Mouse (Mus musculus): Measurements from ENCODE around the gene Creb5. TPM values are rescaled to one million over a fixed set of nuclear protein-coding genes. Genes with fewer than 3 reads are reported as not detected.

The Creb5 gene
- polyA plus RNA-seq, 1 experiment from 2014 or later = 8.9 TPM

DNA sequence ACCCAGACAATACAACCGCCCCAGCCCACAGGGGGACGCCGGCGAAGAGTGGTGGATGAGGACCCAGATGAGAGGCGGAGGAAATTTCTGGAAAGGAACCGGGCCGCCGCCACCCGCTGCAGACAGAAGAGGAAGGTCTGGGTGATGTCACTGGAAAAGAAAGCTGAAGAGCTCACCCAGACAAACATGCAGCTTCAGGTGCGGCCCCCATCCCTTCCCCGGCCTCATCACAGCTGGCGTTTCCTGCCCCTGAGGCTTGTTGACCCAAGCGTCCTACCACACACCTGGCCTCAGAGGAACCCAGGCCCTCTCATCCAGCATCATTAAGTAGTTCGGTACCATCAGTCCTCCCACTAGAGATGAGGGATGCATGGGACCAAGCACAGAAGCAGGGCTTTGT is 398.3 kb downstream of the Creb5 start:
- WGBS (ENCODE audit: missing documents) = 94% methylated on average over 14 of the region's 14 CpGs
- no peak overlapping the region for H3K4me3 ChIP-seq (ENCODE audit: inconsistent target)
- H3K79me2 ChIP-seq (ENCODE audit: inconsistent target) = no peaks in the 10 kb centered on the region
- H3K27ac ChIP-seq = no peak overlapping the region
- peaks cover 70% of the 10 kb centered on the region for H3K36me3 ChIP-seq (ENCODE audit: inconsistent target)

GRCm38 (mm10) chr6:53688762-53689477 is 401.9 kb downstream of the Creb5 start:
- no peak overlapping the region for H3K27ac ChIP-seq
- H3K4me3 ChIP-seq (ENCODE audit: inconsistent target) = no peak overlapping the region
- H3K36me3 ChIP-seq (ENCODE audit: inconsistent target) = peaks cover 78% of the 10 kb centered on the region
- no peaks in the 10 kb centered on the region for H3K79me2 ChIP-seq (ENCODE audit: inconsistent target)
- WGBS (ENCODE audit: missing documents) = 93% methylated on average over 7 of the region's 7 CpGs

GRCm38 (mm10) chr6:53691006-53691405 is 403.9 kb downstream of the Creb5 start:
- no peak overlapping the region for H3K4me3 ChIP-seq (ENCODE audit: inconsistent target)
- H3K79me2 ChIP-seq (ENCODE audit: inconsistent target) = no peaks in the 10 kb centered on the region
- no peak overlapping the region for H3K27ac ChIP-seq
- H3K36me3 ChIP-seq (ENCODE audit: inconsistent target) = peaks cover 73% of the 10 kb centered on the region
- 100% methylated on average over 1 of the region's 1 CpGs for WGBS (ENCODE audit: missing documents)

GRCm38 (mm10) chr6:53695216-53695615 is 408.1 kb downstream of the Creb5 start:
- Histone ChIP-seq H3K4me3 (ENCODE audit: inconsistent target) (no peak overlapping the region), H3K36me3 (ENCODE audit: inconsistent target) (peaks cover 52% of the 10 kb centered on the region), H3K79me2 (ENCODE audit: inconsistent target) (no peaks in the 10 kb centered on the region), H3K27ac (no peak overlapping the region)
- 97% methylated on average over 9 of the region's 9 CpGs for WGBS (ENCODE audit: missing documents)

DNA sequence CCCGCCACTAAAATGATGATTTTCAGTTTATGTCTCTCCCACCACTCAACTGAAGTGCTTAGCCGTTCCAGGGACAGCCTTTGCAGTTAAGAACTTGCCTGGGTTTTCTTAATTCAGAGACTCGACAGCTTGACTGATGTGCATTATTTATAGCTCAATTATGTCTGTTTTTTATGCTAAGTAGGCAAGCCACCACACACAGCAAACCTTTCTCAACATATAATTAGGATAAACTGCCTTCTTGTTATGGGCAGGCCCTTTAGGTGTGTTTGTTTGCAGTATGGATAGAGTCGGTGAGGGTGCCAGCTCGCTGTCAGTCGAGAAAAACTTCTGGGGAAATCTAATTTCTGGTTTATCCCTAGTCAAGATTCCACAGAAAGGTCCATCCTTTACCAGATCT is 409.4 kb downstream of the Creb5 start:
- Histone ChIP-seq H3K4me3 (ENCODE audit: inconsistent target) (no peak overlapping the region), H3K36me3 (ENCODE audit: inconsistent target) (peaks cover 47% of the 10 kb centered on the region), H3K79me2 (ENCODE audit: inconsistent target) (no peaks in the 10 kb centered on the region), H3K27ac (no peak overlapping the region)
- WGBS (ENCODE audit: missing documents) = 97% methylated on average over 6 of the region's 6 CpGs

- no peaks in the 10 kb centered on the region for H3K79me2 ChIP-seq (ENCODE audit: inconsistent target)
- no peak overlapping the region for H3K4me3 ChIP-seq (ENCODE audit: inconsistent target)
- 97% methylated on average over 6 of the region's 6 CpGs for whole genome bisulfite sequencing (ENCODE audit: missing documents)
- no peak overlapping the region for H3K27ac ChIP-seq
- peaks cover 43% of the 10 kb centered on the region for H3K36me3 ChIP-seq (ENCODE audit: inconsistent target)
Observed at GRCm38 (mm10) chr6:53696921-53697320, 409.9 kb downstream of the Creb5 start.

DNA sequence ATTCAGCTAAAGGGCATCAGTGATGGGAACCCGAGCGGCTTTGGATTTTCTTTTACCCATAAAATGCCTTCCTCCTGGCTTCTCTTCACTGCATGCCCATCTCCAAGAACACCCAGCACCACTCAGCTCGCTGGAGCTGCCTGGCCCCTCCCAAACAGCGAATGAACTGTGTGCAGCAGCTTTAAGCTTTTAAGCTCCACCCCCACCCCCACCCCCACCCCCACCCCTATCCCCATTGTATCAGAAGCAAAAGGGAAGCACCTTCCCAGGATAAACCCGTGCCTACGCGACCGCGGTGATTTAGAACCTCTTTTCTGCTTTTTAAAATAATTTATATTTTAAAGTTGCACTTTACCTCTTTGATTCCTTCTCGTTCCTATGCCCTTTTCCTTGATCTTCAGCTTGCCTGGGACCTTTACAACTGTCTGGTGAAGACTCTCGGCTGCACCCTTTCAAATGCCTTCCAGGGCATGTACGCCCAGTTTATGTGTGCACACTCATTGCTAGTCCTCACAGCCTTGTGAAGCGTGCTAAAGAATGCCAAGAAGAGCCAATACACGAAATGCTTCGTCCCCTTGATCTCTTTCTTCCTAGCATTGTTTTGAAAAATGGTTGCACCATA is 411.2 kb downstream of the Creb5 start:
- H3K79me2 ChIP-seq (ENCODE audit: inconsistent target) = no peaks in the 10 kb centered on the region

GRCm38 (mm10) chr6:53704440-53704839 is 417.4 kb downstream of the Creb5 start:
- WGBS (ENCODE audit: missing documents) = 7% methylated on average over 2 of the region's 2 CpGs
- H3K27ac ChIP-seq = peak overlapping the region; percentile 96
- H3K36me3 ChIP-seq (ENCODE audit: inconsistent target) = no peaks in the 10 kb centered on the region
- H3K79me2 ChIP-seq (ENCODE audit: inconsistent target) = no peaks in the 10 kb centered on the region
- H3K4me3 ChIP-seq (ENCODE audit: inconsistent target) = no peak overlapping the region

More for the DNA sequence above, 411.2 kb downstream of the Creb5 start:
- 60% methylated on average over 10 of the region's 15 CpGs for WGBS (ENCODE audit: missing documents)
- Histone ChIP-seq H3K36me3 (ENCODE audit: inconsistent target) (peaks cover 30% of the 10 kb centered on the region), H3K27ac (no peak overlapping the region), H3K4me3 (ENCODE audit: inconsistent target) (no peak overlapping the region)

GRCm38 (mm10) chr6:53706604-53707330 is 419.7 kb downstream of the Creb5 start:
- H3K36me3 ChIP-seq (ENCODE audit: inconsistent target) = no peaks in the 10 kb centered on the region
- H3K27ac ChIP-seq = peak overlapping the region; percentile 96
- WGBS (ENCODE audit: missing documents) = 53% methylated on average over 8 of the region's 10 CpGs
- H3K4me3 ChIP-seq (ENCODE audit: inconsistent target) = no peak overlapping the region
- no peaks in the 10 kb centered on the region for H3K79me2 ChIP-seq (ENCODE audit: inconsistent target)

DNA sequence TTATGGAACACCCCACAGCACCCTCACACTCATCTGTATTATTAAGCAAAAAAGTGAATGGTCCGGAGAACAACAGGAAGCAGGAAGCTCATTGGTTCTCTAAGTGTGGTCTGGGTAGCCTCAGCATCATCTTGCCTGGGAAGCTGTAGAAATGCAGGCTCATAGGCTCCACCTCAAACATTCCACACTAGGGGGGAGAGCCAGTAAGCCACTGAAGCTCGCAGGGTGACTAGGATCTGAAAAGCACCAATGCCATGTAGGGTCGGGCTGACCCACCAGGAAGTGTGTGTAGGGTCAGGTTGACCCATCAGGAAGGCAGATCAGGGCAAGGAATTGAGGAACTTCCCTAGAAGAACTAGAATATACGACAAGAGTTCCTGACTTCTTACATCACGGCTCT is 420.7 kb downstream of the Creb5 start:
- Histone ChIP-seq H3K79me2 (ENCODE audit: inconsistent target) (no peaks in the 10 kb centered on the region), H3K36me3 (ENCODE audit: inconsistent target) (no peaks in the 10 kb centered on the region), H3K27ac (peak overlapping the region; percentile 96), H3K4me3 (ENCODE audit: inconsistent target) (no peak overlapping the region)
- WGBS (ENCODE audit: missing documents) = 0% methylated on average over 5 of the region's 5 CpGs

DNA sequence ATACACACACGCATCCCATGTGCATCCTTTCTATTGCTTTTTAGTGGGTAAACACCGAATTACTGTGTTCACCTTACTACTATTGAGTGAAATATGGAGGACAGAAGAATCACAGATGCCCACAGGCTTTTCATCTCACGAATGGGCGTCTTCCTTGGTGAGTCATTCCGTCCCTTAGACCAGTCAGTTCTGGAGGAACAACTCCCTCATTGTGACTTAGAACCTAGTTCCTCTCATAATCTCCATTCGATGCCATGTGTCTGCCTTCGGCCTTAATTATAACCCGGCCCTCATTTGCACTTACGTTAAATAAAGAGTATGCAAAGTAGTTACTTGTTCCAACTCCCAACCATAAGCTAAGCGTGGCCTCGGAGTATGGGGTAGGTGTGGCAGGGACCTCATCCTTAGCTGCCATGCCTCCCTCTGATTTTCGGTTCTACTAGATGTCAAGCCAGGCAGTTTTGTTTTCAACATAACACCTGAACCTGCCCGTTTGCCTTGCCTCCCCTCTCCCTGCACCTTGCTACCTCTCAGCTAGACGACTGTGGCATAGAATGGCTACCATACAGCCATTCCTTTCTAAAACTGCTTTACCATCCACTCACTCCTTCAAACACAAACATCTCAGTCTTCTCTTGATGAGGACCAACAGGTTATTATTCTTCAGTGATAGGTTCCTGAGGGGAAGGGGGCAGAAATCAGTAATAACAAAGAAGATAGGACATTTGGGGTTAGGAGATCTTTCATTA is 422.8 kb downstream of the Creb5 start:
- no peaks in the 10 kb centered on the region for H3K79me2 ChIP-seq (ENCODE audit: inconsistent target)
- WGBS (ENCODE audit: missing documents) = 88% methylated on average over 14 of the region's 14 CpGs
- H3K4me3 ChIP-seq (ENCODE audit: inconsistent target) = no peak overlapping the region
- peak overlapping the region; percentile 96 for H3K27ac ChIP-seq
- H3K36me3 ChIP-seq (ENCODE audit: inconsistent target) = no peaks in the 10 kb centered on the region

- H3K27ac ChIP-seq = peak overlapping the region; percentile 96
- H3K4me3 ChIP-seq (ENCODE audit: inconsistent target) = no peak overlapping the region
- H3K79me2 ChIP-seq (ENCODE audit: inconsistent target) = no peaks in the 10 kb centered on the region
- no peaks in the 10 kb centered on the region for H3K36me3 ChIP-seq (ENCODE audit: inconsistent target)
- 41% methylated on average over 5 of the region's 5 CpGs for WGBS (ENCODE audit: missing documents)
Observed at GRCm38 (mm10) chr6:53710560-53710959, 423.5 kb downstream of the Creb5 start.

DNA sequence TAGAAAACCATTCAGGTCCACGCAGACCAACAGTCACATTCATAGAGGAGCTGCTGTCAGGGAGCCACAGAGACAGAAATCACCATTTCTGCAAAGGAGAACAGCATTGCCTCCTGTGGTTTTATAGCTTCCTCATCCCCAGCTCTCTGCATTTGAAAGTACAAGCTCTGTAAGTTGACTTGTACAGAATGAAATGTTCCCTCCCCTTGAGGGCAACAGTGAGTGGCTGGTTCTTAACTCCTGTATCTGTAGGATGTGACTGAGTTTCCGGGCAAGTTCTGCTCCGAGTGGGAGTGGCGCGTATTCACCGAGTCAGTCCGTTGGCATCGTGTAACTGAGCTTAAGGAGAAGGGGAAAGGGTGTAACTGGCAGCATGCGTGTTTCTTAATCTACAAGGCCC is 426.1 kb downstream of the Creb5 start:
- Histone ChIP-seq H3K79me2 (ENCODE audit: inconsistent target) (no peaks in the 10 kb centered on the region), H3K27ac (peak overlapping the region; percentile 89), H3K36me3 (ENCODE audit: inconsistent target) (no peaks in the 10 kb centered on the region), H3K4me3 (ENCODE audit: inconsistent target) (no peak overlapping the region)
- 12% methylated on average over 9 of the region's 9 CpGs for WGBS (ENCODE audit: missing documents)

- Histone ChIP-seq H3K36me3 (ENCODE audit: inconsistent target) (no peaks in the 10 kb centered on the region), H3K79me2 (ENCODE audit: inconsistent target) (no peaks in the 10 kb centered on the region), H3K4me3 (ENCODE audit: inconsistent target) (no peak overlapping the region), H3K27ac (no peak overlapping the region)
- WGBS (ENCODE audit: missing documents) = 91% methylated on average over 9 of the region's 9 CpGs
Observed at GRCm38 (mm10) chr6:53714908-53715321, 427.8 kb downstream of the Creb5 start.
